Mouse (Mus musculus) spleen, adult 12 weeks (tissue): Measurements from ENCODE around the gene Zcchc13.
"Not testable (repeated sequence)": the region's sequence is repeated elsewhere in the genome, so short reads cannot be mapped to it uniquely, and the experiment has no call there.

Source experiments
- DNase-seq: peaks from one replicate; pipeline ENCODE4 v3.0.0; 2022; ENCODE audit warnings: low spot score

Gene Zcchc13

DNA sequence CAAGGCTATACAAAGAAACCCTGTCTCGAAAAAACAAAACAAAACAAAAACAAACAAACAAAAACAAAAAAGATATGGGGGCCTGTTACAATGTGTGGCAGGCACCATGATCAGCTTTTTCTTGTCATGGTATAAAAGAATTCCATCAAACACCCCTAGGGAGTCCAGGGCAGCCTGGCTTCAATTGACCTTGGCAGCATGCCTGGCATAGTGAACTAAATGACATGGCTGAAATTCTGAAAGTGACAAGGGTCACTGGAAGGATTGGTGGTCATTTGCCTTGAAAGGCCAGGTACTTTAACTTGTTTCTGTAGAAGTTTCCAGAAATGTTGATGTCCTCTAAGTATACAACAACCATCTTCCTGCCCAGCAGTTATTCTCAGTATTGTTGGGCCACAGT lies 13.9 kb downstream of the Zcchc13 start:
- no peak for DNase-seq

DNA sequence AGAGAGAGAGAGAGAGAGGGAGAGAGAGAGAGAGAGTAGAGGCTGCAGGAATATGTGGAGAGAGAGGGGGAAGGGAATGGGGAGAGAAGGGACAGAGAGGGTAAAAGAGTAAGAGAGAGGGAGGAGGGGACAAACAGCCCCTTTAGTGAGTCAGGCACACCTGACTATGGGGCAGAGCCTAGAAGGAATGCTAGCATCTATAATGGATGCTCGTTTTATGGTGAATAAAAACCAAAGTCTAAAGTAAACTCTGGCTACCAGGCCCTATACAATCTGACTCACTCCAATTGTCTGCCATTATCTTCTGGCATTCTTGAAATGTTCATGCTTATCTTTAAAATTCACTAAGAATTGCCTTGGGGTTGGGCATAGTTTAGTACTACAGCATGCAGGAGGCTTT lies 21.7 kb downstream of the Zcchc13 start:
- no peak for DNase-seq

DNA sequence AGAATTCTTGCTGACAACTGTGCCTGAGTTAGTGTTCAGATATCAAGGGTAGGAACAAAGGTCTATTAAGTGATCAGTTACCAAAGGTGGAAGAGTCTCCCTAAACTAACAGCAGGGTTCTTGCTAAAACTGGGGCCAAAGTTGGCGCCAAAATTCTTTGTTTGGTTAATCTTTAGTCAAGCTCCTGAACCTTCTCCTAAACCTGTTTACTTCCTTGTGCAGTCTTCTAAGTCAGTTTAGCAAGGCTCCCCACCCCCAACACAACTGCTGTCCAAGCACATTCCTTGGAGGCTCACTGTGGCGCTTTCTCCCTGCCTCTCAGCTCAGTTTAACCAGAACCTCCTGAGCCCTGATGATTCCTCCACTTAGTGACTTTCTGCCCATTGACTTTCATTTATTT lies 22.6 kb downstream of the Zcchc13 start:
- DNase-seq: no peak

DNA sequence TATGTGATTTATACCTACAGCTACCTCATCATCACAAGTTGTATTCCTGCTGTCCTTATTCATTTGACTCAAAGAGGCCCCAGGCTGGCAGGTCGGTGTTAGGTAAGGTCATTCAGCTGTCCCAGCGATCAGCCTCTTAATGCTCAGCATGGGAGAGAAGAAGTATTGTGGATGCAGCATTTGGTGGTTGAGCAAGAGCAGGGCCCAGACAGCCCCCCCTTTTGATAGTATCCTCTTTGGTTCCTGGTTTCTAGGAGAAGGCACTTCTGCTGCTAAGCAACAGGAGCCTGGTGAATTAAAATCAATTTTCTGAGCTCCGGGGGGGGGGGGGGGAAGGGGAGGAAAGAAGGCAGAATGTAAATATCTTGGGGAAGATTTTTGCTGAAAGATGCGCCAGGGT lies 28.6 kb downstream of the Zcchc13 start:
- DNase-seq: no peak

DNA sequence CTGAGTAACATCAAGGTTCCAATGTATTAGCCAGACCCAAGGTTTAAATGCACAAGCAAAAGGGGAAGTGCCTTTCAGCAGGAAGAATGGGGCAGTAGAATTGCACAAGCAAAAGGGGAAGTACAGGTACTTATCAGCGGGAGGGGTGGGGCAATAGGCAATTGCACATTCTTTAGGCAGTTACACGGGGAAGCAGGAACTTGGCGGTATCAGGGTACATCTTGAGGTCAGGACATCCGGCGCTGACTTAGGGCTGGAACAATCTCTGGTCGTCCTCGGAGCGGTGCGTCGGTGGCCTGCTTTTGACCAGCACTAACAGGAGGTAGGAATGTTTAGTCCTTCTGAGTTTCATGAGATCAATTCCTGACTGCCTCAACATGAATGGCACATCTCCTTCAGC lies 34.1 kb downstream of the Zcchc13 start:
- not testable (repeated sequence) for DNase-seq

DNA sequence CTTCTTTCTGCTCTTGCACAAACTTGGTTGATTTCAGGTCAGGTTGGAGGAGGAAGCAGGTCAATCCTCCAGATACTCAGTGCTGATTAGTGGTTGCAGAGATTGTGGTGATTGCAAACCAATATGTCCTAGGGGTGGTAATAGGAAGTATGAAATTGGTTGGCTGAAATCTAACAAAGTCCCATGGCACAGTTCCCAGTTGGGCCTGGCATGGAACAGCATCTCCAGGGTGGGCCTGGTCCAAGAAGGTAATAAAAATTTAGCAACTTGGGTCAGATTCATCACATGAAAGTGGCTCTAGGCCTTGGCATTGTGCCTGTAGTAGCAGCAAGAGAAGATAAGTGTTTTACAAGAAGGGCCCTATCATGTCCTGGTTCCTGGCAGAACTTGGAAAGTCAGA lies 39.9 kb downstream of the Zcchc13 start:
- no peak for DNase-seq

DNA sequence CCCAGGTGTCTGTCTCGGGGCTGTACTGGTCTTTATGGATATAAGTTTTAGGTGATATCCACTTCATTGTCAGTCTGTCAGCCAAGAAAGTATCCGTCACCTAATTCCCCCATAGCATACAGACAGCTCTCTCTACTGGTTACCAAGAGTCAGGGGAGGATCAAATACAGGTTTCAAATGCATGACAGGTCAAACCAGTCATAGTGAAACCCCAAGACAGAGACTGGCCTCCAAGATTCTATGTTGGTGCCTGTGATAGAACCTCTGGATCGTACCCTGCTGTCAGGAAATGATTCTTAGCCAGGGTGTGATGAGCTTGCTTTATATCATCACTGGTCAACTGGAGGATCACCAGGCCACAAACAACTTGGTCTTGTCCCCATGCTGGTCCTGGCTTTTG lies 43.4 kb downstream of the Zcchc13 start:
- DNase-seq: no peak

DNA sequence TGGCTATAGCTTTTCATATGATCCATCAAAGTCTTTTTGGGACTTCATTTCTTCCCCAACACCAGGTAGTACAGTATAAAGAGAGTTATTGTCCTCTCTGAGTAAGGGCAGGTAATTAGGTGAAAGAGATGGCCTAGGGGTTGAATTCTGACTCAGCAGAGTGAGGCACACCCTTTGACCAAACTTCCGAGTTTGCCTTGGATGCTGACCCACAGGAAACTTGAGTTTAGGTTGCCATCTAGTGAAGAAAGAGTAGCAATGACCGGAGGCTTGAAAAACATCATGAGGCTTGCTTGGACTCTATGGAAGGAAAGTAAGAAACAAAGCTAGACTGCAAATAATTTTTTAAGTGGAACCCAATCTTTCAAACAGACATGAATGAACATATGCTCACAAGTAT lies 44.3 kb downstream of the Zcchc13 start:
- no peak for DNase-seq
